Mouse (Mus musculus) bone marrow, adult 2 months (tissue): ENCODE data around the gene Mgat3.

ENCODE experiments used
- CTCF ChIP-seq: fragments of 200-500 bp; IDR thresholded peaks from 2 replicates; pipeline ENCODE4 v1.5.1; 2011; ENCODE audit warnings: low read length, control low read depth; ENCODE audit not compliant: control insufficient read depth, insufficient read depth
- POLR2A ChIP-seq: fragments of 200-500 bp; IDR thresholded peaks from 2 replicates; pipeline ENCODE4 v1.6.1; 2011; ENCODE audit warnings: low read depth, mild to moderate bottlenecking, control low read depth, low read length, borderline replicate concordance; ENCODE audit not compliant: control insufficient read depth

- TF ChIP-seq CTCF, result no peak
- no peak for TF ChIP-seq POLR2A
Measured at GRCm38 (mm10) chr15:80129982-80130381, 43.5 kb upstream of the Mgat3 start.
